Mouse (Mus musculus) CH12.LX (cell line): ENCODE measurements around the gene Sfta2. TPM values are rescaled to one million over a fixed set of nuclear protein-coding genes. Genes with fewer than 3 reads are reported as not detected.

Experiments used
- DNase-seq: peaks from one replicate; pipeline ENCODE4 v3.0.0-alpha.2; 2013; ENCODE audit errors: extremely low read depth
- H3K27ac ChIP-seq: 2 replicates; pipeline ENCODE4 v1.5.1; 2012; ENCODE audit warnings: low read depth, mild to moderate bottlenecking, control low read depth, moderate library complexity; ENCODE audit not compliant: insufficient read depth
- H3K27me3 ChIP-seq: replicated peaks from 2 replicates; pipeline ENCODE3; 2012; ENCODE audit warnings: inconsistent platforms
- H3K36me3 ChIP-seq, 2 experiments: replicated peaks in 1 of 2; 2 replicates each; pipeline versions ENCODE3 to v1.6.1; 2012; ENCODE audit warnings: inconsistent platforms in 1 of 2, low read length in 1 of 2, mild to moderate bottlenecking in 1 of 2, mixed read lengths in 1 of 2, moderate library complexity in 1 of 2; ENCODE audit not compliant: control insufficient read depth in 1 of 2, insufficient read depth in 1 of 2
- H3K4me1 ChIP-seq, 2 experiments: 2 replicates each; pipeline ENCODE4 v1.6.1; 2012; ENCODE audit warnings: inconsistent platforms in 1 of 2, moderate library complexity in 1 of 2; ENCODE audit not compliant: insufficient read depth in 2 of 2, control insufficient read depth in 1 of 2
- H3K4me2 ChIP-seq: 2 replicates; pipeline ENCODE4 v1.6.1; 2012; ENCODE audit warnings: low read depth, mild to moderate bottlenecking, control low read depth; ENCODE audit not compliant: poor library complexity, insufficient read depth, severe bottlenecking
- H3K4me3 ChIP-seq, 3 experiments: fragments of 150-350 bp in 1 of 3; sonication (generic) in 1 of 3; replicated peaks in 1 of 3; 2 replicates each; pipeline versions ENCODE3 to v1.5.1; 2011 to 2012; ENCODE audit warnings: low read depth in 2 of 3, low read length in 2 of 3, mild to moderate bottlenecking in 2 of 3, moderate library complexity in 2 of 3, control low read depth in 1 of 3, improper control_type of control experiment in 1 of 3, inconsistent platforms in 1 of 3, mixed read lengths in 1 of 3; ENCODE audit not compliant: poor library complexity in 1 of 3
- H3K79me2 ChIP-seq: replicated peaks from 2 replicates; pipeline ENCODE4 v1.6.1; 2012; ENCODE audit warnings: mild to moderate bottlenecking, moderate library complexity; ENCODE audit not compliant: control insufficient read depth, poor library complexity, insufficient read depth, severe bottlenecking; ENCODE audit errors: extremely low read depth
- H3K9ac ChIP-seq: 2 replicates; pipeline ENCODE4 v1.6.1; 2012; ENCODE audit warnings: low read depth, mild to moderate bottlenecking, control low read depth, moderate library complexity; ENCODE audit not compliant: insufficient read depth
- H3K9me3 ChIP-seq: replicated peaks from 2 replicates; pipeline ENCODE3; 2012; ENCODE audit warnings: low read length, inconsistent platforms, mixed read lengths
- ELF1 ChIP-seq: IDR thresholded peaks from 2 replicates; pipeline ENCODE4 v1.6.1; 2014; ENCODE audit warnings: low read depth, mild to moderate bottlenecking, inconsistent platforms, low read length, improper control_type of control experiment
- JUND ChIP-seq: conservative IDR thresholded peaks from 2 replicates; pipeline ENCODE4 v1.6.1; 2011; ENCODE audit warnings: low read depth, low read length, improper control_type of control experiment
- KAT2A ChIP-seq: IDR thresholded peaks from 2 replicates; pipeline ENCODE4 v1.6.1; 2012; ENCODE audit warnings: low read length, improper control_type of control experiment, inconsistent platforms; ENCODE audit not compliant: insufficient replicate concordance
- MAFK ChIP-seq: IDR thresholded peaks from 2 replicates; pipeline ENCODE4 v1.6.1; 2011; ENCODE audit warnings: low read length, improper control_type of control experiment; ENCODE audit not compliant: insufficient replicate concordance
- NELFE ChIP-seq: IDR thresholded peaks from 2 replicates; pipeline ENCODE4 v1.6.1; 2011; ENCODE audit warnings: low read depth, low read length, improper control_type of control experiment
- SIN3A ChIP-seq: IDR thresholded peaks from 2 replicates; pipeline ENCODE4 v1.6.1; 2012; ENCODE audit warnings: low read length, improper control_type of control experiment, inconsistent platforms
- SMC3 ChIP-seq: IDR thresholded peaks from 2 replicates; pipeline ENCODE4 v1.6.1; 2011; ENCODE audit warnings: low read depth, low read length, improper control_type of control experiment
- TBP ChIP-seq: conservative IDR thresholded peaks from 2 replicates; pipeline ENCODE4 v1.6.1; 2011; ENCODE audit warnings: low read depth, low read length, improper control_type of control experiment
- USF1 ChIP-seq: IDR thresholded peaks from 2 replicates; pipeline ENCODE4 v1.6.1; 2014; ENCODE audit warnings: low read depth, mild to moderate bottlenecking, inconsistent platforms, low read length, improper control_type of control experiment
- ZKSCAN1 ChIP-seq: IDR thresholded peaks from 2 replicates; pipeline ENCODE4 v1.6.1; 2012; ENCODE audit warnings: low read depth, inconsistent platforms, low read length, improper control_type of control experiment, borderline replicate concordance
- ZNF384 ChIP-seq: IDR thresholded peaks from 2 replicates; pipeline ENCODE4 v1.6.1; 2012; ENCODE audit warnings: low read depth, low read length, improper control_type of control experiment, inconsistent platforms
- dilution Hi-C: fragments of 300-500 bp; cut with MboI; formaldehyde crosslinking; loops from 2 replicates; pipeline ENCODE4 v1.14.3; 2020; ENCODE audit warnings: low sequenced_read_pairs; ENCODE audit not compliant: extremely low pct_unique_long_range_greater_than_20kb, extremely low pct_ligation_motif_present
- in situ Hi-C: fragments of 300-500 bp; cut with MboI; formaldehyde crosslinking; loops from 3 replicates; pipeline ENCODE4 v1.14.3; 2019; ENCODE audit warnings: low sequenced_read_pairs, low pct_ligation_motif_present, low pct_unique_long_range_greater_than_20kb, mixed read lengths
- polyA plus RNA-seq: library from polyadenylated mRNA; unstranded; fragments of >175 nt; gene quantifications from 2 replicates; pipeline ENCODE4 v1.2.1, GENCODE M21; 2012; ENCODE audit warnings: low read depth; ENCODE audit not compliant: insufficient read length
- total RNA-seq, 2 experiments: library from RNA; depleted of rRNA; stranded (reverse); fragments of 300-350 nt in 1 of 2; fragments of >200 nt in 1 of 2; gene quantifications; 2 replicates each; pipeline ENCODE4 v1.2.3; 2012 to 2014

The Sfta2 gene
- total and polyA plus RNA-seq, 3 experiments = not detected

- no peak overlapping the region for H3K27ac ChIP-seq
- DNase-seq = no peak
These were observed 9.6 kb upstream of the Sfta2 start for GRCm38 (mm10) chr17:35591731-35592130.

GRCm38 (mm10) chr17:35592131-35592530 lies 9.2 kb upstream of the Sfta2 start:
- no peaks in the 10 kb centered on the region for H3K79me2 ChIP-seq
- H3K27me3 ChIP-seq = peaks cover 16% of the 10 kb centered on the region
- no peak for DNase-seq
- H3K27ac ChIP-seq = no peak overlapping the region
- dilution Hi-C loops (no loop called here), in situ Hi-C loops (no loop called here)
- no peak overlapping the region for H3K9ac ChIP-seq
- no peak overlapping the region for H3K4me3 ChIP-seq
- no peaks in the 10 kb centered on the region for H3K36me3 ChIP-seq
- no peak overlapping the region for H3K4me2 ChIP-seq
- H3K4me1 ChIP-seq = peaks cover 0 to 6% of the 10 kb centered on the region in 2 experiments; a peak in 2 of 4 replicates
- H3K9me3 ChIP-seq = peaks cover 8% of the 10 kb centered on the region
- no peak for TF ChIP-seq USF1

More at GRCm38 (mm10) chr17:35591731-35592130, 9.6 kb upstream of the Sfta2 start:
- Histone ChIP-seq H3K27me3 (peaks cover 16% of the 10 kb centered on the region), H3K36me3 (no peaks in the 10 kb centered on the region), H3K79me2 (no peaks in the 10 kb centered on the region), H3K4me1 (peaks cover 0 to 6% of the 10 kb centered on the region in 2 experiments; a peak in 2 of 4 replicates), H3K9me3 (peaks cover 7% of the 10 kb centered on the region), H3K4me2 (no peak overlapping the region), H3K9ac (no peak overlapping the region), H3K4me3 (no peak overlapping the region)
- TF ChIP-seq ELF1 (no peak), NELFE (no peak), ZKSCAN1 (no peak), SIN3A (no peak), TBP (no peak), KAT2A (no peak), JUND (no peak), ZNF384 (no peak)
- in situ Hi-C loops (no loop called here), dilution Hi-C loops (no loop called here)

- no peak for DNase-seq
- Histone ChIP-seq H3K4me1 (peaks cover 0 to 6% of the 10 kb centered on the region in 2 experiments; a peak in 2 of 4 replicates), H3K4me3 (no peak overlapping the region), H3K9me3 (peaks cover 6% of the 10 kb centered on the region), H3K36me3 (no peaks in the 10 kb centered on the region), H3K4me2 (no peak overlapping the region), H3K9ac (no peak overlapping the region), H3K27me3 (peaks cover 21% of the 10 kb centered on the region), H3K27ac (no peak overlapping the region), H3K79me2 (no peaks in the 10 kb centered on the region)
- dilution Hi-C loops (no loop called here), in situ Hi-C loops (no loop called here)
- TF ChIP-seq SMC3 (no peak), MAFK (no peak)
These were observed 7.6 kb upstream of the Sfta2 start for GRCm38 (mm10) chr17:35593786-35594185.
